Mouse (Mus musculus) telencephalon, adult 2 months (tissue): ENCODE data around the gene Gm5926.
"Not testable (repeated sequence)": the region's sequence is repeated elsewhere in the genome, so short reads cannot be mapped to it uniquely, and the experiment has no call there.

Experiments
- DNase-seq: peaks from one replicate; pipeline ENCODE4 v3.0.0-alpha.2; 2011; ENCODE audit warnings: low read depth, low spot score

Gene Gm5926

GRCm38 (mm10) chrX:32650416-32650815, at the start of gene Gm5926:
Gene Gm5926 (plus strand): TSS chrX:32650716.
- DNase-seq = not testable (repeated sequence)

- not testable (repeated sequence) for DNase-seq
These were observed 49.5 kb upstream of the Gm5926 start for GRCm38 (mm10) chrX:32601008-32601407.

- DNase-seq = not testable (repeated sequence)
These were observed 49.1 kb upstream of the Gm5926 start for GRCm38 (mm10) chrX:32601425-32601824.
